Mouse (Mus musculus) layer of hippocampus, adult 9-11 months (tissue): ENCODE results near the gene Arl11.

Experiments
- DNase-seq: peaks from one replicate; pipeline ENCODE4 v3.0.0; 2022

The Arl11 gene

GRCm38 (mm10) chr14:61327618-61328450 lies 18.3 kb downstream of the Arl11 start:
- DNase-seq, result peak; percentile 96

DNA sequence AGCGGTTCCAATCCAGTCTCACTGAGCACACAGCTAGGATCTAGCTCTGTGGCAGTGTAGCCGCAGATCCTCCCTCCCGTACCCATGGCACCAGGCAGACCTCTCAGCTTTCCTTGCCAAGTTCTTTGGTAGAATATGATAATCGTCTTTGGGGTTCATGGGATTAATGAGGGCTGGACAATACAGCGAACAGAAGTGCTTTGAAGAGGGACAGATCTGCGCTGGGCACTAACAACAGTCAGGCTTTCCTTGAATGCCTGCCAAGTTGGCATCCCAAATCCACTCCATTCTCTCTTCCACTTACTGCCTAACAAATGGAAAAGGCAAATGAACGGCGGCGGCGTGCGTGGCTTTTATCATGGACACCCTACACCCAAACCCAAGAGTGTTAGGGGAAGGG lies 21.0 kb downstream of the Arl11 start:
- DNase-seq, result peak; percentile 63

DNA sequence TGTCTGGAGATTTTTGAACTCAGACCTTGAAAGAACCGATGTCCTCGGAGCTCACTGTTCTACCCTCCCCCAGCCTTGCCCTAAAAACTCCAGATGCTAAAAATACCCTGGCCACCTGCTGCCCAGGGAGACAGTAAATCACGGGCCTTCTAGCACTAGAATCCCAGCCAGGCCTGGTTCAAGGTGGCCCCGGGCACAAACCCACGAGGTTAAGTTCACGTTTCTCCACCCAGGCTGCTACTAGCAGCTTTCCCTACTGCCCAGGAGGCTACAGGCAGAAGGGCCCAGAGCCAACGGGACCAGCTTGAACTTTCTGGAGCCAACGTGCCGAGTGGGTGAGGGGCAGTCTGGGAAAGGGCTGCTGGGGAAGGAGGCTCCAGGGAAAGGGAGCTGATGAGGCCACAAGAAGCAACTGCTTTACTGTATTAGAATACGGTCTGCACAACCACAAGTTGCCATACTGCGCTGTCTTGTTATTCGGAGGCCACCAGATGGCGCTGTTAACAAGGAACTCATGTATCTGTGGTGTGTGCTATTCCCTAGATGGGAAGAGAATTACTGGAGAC lies 21.5 kb downstream of the Arl11 start:
- DNase-seq, result peak; percentile 73

DNA sequence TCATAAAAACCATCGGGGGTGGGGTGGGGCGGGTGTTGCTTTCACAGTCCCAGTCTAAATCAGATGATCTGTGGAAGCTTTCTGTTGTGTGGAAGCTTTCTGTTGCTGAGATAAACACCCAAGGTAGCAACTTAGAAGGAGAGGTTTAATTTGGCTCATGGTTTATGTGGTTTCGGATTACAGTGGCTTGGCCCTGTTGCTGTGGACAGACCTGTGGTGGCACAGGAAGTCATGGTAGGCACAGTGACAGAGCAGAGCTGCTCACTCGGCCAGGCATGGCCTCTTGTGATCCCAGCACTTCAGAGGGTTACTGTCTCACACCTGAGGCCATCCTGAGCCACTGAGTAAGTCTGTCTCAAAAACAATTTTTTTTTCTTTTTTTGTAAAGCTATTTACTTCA lies 29.8 kb downstream of the Arl11 start:
- DNase-seq, result no peak

DNA sequence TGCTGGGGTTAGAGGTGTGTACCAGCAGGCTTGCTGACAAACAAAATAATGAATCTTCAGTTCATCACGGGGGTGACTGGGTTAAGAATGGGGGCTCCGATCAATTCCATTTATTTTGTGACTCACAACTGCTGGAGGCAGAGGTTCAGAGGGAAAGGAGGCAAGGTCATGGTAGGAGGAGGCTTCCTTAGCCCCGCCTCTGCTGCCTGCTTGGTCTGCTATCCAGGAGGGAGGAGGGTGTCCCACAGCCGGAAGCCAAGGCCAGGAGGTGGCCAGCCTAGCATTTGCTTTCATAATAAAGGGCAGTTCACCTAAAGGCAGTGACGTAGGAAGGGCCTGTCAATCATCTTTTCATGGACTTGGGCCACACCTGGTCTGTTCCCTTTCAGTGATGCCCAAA lies 35.0 kb downstream of the Arl11 start:
- DNase-seq, result no peak

- DNase-seq, result no peak
Measured at GRCm38 (mm10) chr14:61346827-61347698, 37.5 kb downstream of the Arl11 start.

- no peak for DNase-seq
Measured at GRCm38 (mm10) chr14:61349876-61350275, 40.3 kb downstream of the Arl11 start.

DNA sequence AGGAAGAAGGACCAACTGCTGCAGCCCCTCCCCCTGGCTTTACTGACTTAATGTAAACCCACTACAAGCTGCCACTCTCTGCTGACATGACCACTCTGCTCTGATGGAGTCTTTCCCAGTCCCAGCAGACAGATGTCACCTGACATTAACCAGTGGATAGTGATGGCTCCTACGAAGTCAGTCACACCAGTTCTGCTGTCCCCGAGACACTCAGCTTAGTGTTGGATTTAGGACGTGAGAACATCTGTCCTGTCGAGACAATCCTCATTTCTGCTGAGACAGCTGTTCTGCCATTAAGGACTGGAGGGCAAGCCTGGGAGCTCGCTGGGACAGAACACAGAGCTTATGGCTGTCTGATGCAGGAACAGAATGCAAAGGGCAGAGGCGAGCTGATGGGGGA lies 41.3 kb downstream of the Arl11 start:
- no peak for DNase-seq

DNA sequence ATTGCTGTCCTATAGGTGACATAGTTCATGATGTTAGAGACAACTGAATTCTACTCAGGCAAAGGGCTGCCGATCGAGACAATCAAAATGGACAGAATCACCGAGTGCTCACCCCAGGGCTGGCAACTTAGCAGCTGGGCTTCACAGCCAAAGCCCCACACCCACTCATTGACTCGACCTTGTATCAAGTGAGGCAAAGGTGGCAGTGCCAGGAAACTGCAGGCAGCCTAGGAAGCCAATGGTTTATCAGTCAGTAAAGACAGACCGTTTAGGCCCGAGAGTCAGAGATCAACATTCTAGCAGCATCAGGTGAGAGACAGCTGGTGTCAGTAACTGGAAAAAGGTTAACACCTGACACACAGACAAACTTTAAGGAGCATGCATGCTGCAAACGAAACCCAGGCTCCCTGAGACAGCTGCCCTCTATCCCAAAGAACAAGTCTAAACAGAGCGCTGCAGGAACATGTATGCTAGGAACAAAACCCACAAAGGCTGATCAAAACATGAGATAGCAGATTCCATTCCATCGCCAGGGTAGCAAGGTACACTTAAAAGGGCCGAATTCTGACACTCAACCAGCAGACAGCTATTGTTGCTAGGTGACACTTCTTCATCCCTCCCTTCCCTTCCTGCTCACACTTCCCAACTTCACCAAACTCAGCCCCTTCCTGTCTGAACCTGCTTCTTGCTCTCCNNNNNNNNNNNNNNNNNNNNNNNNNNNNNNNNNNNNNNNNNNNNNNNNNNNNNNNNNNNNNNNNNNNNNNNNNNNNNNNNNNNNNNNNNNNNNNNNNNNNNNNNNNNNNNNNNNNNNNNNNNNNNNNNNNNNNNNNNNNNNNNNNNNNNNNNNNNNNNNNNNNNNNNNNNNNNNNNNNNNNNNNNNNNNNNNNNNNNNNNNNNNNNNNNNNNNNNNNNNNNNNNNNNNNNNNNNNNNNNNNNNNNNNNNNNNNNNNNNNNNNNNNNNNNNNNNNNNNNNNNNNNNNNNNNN lies 45.0 kb downstream of the Arl11 start:
- DNase-seq, result no peak

DNA sequence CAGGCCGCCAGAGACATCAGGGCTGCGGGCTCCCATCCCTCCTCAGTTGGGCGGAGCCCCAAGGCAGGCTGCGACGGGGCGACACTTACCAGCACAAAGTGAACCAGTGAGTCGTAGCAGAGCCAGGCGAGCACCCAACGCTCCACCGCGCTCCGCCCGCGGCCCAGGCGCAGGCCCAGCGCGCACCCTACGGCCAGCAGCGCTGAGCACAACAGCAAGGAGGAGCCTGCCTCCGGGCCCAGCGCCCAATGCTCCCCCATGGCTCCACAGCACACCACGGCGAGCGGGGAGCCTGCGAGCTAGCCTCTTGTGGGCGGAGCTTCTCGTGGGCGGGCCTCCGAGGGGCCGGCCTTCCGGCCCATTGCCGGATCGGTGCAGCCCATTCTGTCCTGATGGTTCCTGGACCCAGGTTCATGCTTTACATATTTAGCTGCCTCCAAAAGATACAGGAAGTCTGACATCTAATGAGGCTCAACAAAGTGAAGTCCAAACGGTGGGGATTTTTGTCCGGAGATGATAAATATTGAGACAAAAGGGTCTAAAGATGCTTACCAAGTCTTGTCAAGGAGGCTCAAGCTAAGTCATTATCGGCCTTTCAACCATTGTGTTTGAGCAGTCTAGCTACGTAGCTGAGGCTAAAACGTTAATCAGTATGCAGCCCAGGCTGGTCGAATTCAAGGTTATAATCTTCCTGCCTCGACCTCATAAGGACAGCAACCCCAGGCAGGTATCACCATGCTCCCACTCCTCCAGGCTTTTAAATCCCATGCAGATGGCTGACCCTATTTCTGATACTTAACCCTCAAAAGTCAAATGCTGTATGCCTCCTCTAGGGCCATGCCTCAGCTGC lies 50.8 kb downstream of the Arl11 start, which contains the start of gene Ebpl:
Ebpl (minus strand) TSS at position 309 of the 850 bp plus-strand sequence.
- peak; percentile 95 for DNase-seq

- no peak for DNase-seq
Measured at GRCm38 (mm10) chr14:61360981-61361511, 51.5 kb downstream of the Arl11 start.
